Mouse (Mus musculus): Measurements from ENCODE around the gene Usp35.

DNA sequence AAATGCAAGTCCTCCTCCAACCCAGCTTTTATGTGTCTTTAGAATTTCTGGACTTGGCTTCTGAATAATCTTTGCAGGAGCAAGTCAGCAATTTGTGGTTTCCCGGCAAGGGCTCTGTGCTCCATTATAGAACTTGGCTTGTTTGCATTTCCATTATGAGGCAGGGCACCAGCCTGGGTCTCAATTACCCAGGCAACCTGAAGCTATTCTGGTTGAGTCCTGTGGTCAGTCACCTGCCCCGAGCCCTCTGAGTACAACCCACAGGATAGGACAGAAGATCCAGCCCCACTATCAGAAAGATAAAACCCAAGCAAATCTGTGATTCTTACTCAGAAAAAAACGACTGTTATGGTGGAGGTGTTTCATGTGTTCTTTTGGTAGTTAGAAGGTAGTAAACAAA, 29.1 kb upstream of the Usp35 start:
- TF ChIP-seq POLR2A (IDR thresholded peaks at IDR 0.05; ENCODE audit: control insufficient read depth, low read depth, low read length) (no peak), CTCF (IDR thresholded peaks at IDR 0.05; ENCODE audit: control insufficient read depth, insufficient read depth, insufficient replicate concordance, low read depth, low read length) (no peak)

Measured in testis, adult 2 months (tissue).